Mouse (Mus musculus): ENCODE data around the gene Col28a1. TPM values are rescaled to one million over a fixed set of nuclear protein-coding genes. Genes with fewer than 3 reads are reported as not detected.

Gene Col28a1
- polyA plus RNA-seq, 1 experiment from 2014 or later = 0.07 TPM

DNA sequence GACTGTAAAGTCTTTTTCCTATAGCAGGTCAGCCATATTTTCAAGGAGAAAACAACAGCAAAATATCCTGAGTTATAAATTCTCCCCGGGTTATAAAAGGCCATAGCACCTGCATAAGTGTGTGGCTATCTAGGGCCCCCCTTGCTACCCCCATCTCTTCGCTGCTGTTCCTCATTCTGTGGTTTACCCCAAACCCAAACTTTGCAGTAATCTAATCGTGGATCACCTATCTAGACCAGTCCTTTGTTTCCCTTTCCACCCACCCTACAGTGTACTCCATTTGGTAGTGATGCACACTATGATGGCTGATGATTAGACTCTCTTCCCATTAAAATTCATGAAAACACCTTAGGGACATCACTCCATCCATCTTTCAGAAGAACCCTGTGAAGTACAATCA, 125.3 kb downstream of the Col28a1 start:
- 25% methylated on average over 3 of the region's 3 CpGs for WGBS (ENCODE audit: insufficient replicate concordance)
- H3K27ac ChIP-seq (ENCODE audit: low read length) = no peak overlapping the region
- no peaks in the 10 kb centered on the region for H3K4me1 ChIP-seq (ENCODE audit: control insufficient read depth, low read depth, low read length)
- no peak overlapping the region for H3K4me3 ChIP-seq (ENCODE audit: low read depth, low read length)
- H3K36me3 ChIP-seq (ENCODE audit: control insufficient read depth, insufficient read depth) = no peaks in the 10 kb centered on the region
- H3K4me2 ChIP-seq (ENCODE audit: low read depth, low read length) = no peak overlapping the region
- no peak for ATAC-seq (ENCODE audit: low read depth)
- no peaks in the 10 kb centered on the region for H3K27me3 ChIP-seq (ENCODE audit: control insufficient read depth, insufficient read depth, low read depth, low read length)
- no peak overlapping the region for H3K9ac ChIP-seq (ENCODE audit: low read depth, low read length)
- H3K9me3 ChIP-seq (replicated peaks; ENCODE audit: control insufficient read depth, low read length) = no peaks in the 10 kb centered on the region

DNA sequence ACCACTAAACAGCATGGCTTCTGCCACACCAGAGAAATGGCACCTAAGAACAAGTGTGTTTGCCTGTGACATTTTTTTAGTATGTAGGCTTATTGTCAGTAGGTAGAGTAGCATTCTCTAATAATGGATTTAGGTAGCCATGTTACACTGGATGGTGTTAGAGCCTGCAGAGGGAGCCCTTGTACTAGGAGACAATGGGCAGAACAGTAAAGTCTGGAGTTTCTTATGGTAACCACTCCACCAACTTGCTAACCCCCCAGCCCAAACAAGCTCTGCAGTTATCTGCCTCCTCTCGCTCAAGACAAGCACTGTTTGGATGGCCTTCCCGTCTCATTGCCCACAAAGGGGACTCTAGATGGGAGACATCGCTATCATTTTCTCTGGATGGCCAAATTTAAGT, 126.2 kb downstream of the Col28a1 start:
- Histone ChIP-seq H3K4me2 (ENCODE audit: low read depth, low read length) (no peak overlapping the region), H3K4me3 (ENCODE audit: low read depth, low read length) (no peak overlapping the region), H3K27me3 (ENCODE audit: control insufficient read depth, insufficient read depth, low read depth, low read length) (no peaks in the 10 kb centered on the region), H3K9ac (ENCODE audit: low read depth, low read length) (no peak overlapping the region), H3K9me3 (replicated peaks; ENCODE audit: control insufficient read depth, low read length) (no peaks in the 10 kb centered on the region), H3K36me3 (ENCODE audit: control insufficient read depth, insufficient read depth) (no peaks in the 10 kb centered on the region), H3K27ac (ENCODE audit: low read length) (no peak overlapping the region), H3K4me1 (ENCODE audit: control insufficient read depth, low read depth, low read length) (no peaks in the 10 kb centered on the region)
- no peak for ATAC-seq (ENCODE audit: low read depth)
- 42% methylated on average over 3 of the region's 3 CpGs for WGBS (ENCODE audit: insufficient replicate concordance)

DNA sequence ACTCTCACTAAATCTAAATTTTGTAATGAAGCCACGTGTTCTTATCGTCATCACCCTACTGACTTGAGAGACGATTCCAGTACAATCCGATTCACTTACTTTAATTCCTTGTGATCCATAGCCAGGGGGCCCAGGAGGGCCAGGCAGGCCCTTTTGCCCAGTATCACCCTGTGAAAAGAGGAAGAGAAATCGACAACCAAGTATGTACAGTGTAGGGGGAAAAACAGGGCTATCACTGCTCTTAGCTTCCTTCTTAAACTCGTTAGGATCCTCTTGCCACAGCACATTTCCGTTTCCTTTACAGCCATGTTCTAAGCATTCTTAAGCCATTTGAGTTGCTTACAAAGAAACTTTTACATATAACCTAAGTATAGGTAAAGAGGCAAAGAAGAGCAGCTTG, 133.2 kb downstream of the Col28a1 start:
- H3K4me3 ChIP-seq (ENCODE audit: low read depth, low read length) = no peak overlapping the region
- H3K36me3 ChIP-seq (ENCODE audit: control insufficient read depth, insufficient read depth) = no peaks in the 10 kb centered on the region
- no peaks in the 10 kb centered on the region for H3K27me3 ChIP-seq (ENCODE audit: control insufficient read depth, insufficient read depth, low read depth, low read length)
- no peak overlapping the region for H3K4me2 ChIP-seq (ENCODE audit: low read depth, low read length)
- 58% methylated on average over 7 of the region's 7 CpGs for WGBS (ENCODE audit: insufficient replicate concordance)
- no peaks in the 10 kb centered on the region for H3K9me3 ChIP-seq (replicated peaks; ENCODE audit: control insufficient read depth, low read length)
- H3K9ac ChIP-seq (ENCODE audit: low read depth, low read length) = no peak overlapping the region
- H3K4me1 ChIP-seq (ENCODE audit: control insufficient read depth, low read depth, low read length) = no peaks in the 10 kb centered on the region
- no peak for ATAC-seq (ENCODE audit: low read depth)
- no peak overlapping the region for H3K27ac ChIP-seq (ENCODE audit: low read length)

DNA sequence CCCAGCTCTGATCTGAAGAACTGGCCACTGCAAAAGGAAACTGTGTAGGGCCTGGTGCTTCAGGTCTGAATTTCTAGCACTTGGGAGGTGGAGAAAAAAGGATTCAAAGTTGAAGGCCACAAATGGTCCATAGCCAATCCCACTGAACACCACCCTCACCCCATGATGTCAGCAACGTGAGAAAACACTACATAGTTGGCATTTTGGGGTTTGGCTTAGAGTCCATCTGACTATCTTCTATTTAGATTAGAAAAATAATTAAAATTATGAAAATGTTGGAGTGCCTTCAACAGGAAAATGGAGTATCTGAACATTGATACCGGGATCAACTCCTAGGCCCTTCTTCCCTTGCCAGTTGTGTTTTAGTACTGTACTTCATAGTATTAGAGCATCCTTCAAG, 144.2 kb downstream of the Col28a1 start:
- no peaks in the 10 kb centered on the region for H3K36me3 ChIP-seq (ENCODE audit: control insufficient read depth, insufficient read depth)
- no peak overlapping the region for H3K4me2 ChIP-seq (ENCODE audit: low read depth, low read length)
- ATAC-seq (ENCODE audit: low read depth) = no peak
- no peaks in the 10 kb centered on the region for H3K4me1 ChIP-seq (ENCODE audit: control insufficient read depth, low read depth, low read length)
- no peaks in the 10 kb centered on the region for H3K9me3 ChIP-seq (replicated peaks; ENCODE audit: control insufficient read depth, low read length)
- H3K9ac ChIP-seq (ENCODE audit: low read depth, low read length) = no peak overlapping the region
- H3K4me3 ChIP-seq (ENCODE audit: low read depth, low read length) = no peak overlapping the region
- 51% methylated on average over 2 of the region's 2 CpGs for WGBS (ENCODE audit: insufficient replicate concordance)
- no peak overlapping the region for H3K27ac ChIP-seq (ENCODE audit: low read length)
- no peaks in the 10 kb centered on the region for H3K27me3 ChIP-seq (ENCODE audit: control insufficient read depth, insufficient read depth, low read depth, low read length)

DNA sequence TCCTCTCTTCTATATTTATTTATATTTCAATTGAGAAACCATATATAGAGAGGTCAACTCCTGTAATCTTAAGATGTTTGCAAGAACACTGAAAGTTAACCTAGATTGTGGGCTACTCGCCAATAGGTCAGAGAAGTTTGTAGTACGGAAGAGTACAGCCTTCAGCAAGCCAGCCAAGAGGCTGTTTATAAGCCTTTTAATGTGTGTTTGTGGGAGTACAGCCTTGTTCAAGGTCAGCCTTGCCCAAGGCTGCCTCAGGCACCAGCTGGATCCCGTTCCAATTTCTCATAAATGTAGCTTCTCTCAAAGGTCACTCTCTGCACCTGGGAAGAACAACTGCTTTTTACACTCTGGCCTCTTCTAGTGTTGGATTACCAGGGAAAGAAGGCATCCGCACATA, 146.0 kb downstream of the Col28a1 start:
- H3K4me2 ChIP-seq (ENCODE audit: low read depth, low read length) = no peak overlapping the region
- WGBS (ENCODE audit: insufficient replicate concordance) = 46% methylated on average over 4 of the region's 4 CpGs
- no peaks in the 10 kb centered on the region for H3K9me3 ChIP-seq (replicated peaks; ENCODE audit: control insufficient read depth, low read length)
- no peak overlapping the region for H3K4me3 ChIP-seq (ENCODE audit: low read depth, low read length)
- no peaks in the 10 kb centered on the region for H3K27me3 ChIP-seq (ENCODE audit: control insufficient read depth, insufficient read depth, low read depth, low read length)
- no peaks in the 10 kb centered on the region for H3K36me3 ChIP-seq (ENCODE audit: control insufficient read depth, insufficient read depth)
- no peaks in the 10 kb centered on the region for H3K4me1 ChIP-seq (ENCODE audit: control insufficient read depth, low read depth, low read length)
- no peak overlapping the region for H3K9ac ChIP-seq (ENCODE audit: low read depth, low read length)
- ATAC-seq (ENCODE audit: low read depth) = no peak
- H3K27ac ChIP-seq (ENCODE audit: low read length) = no peak overlapping the region

DNA sequence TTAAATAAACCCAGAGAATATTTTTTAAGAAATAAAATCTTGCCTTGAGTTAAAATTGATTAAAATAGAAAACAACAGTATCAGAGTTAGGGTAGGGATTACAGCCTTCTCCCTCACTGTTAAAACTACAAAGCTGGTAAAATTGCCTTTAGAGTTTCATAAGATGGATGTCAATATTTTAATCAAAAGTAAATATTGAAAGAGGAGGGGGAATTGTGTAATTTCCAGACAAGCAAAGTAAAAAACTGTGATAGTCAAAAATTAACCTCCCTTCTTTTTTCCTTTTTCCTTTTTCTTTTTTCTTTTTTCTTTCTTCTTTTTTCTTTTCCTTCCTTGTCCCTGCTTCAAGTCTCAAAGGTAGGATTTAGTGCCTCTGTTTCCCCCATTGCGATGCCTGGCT, 146.6 kb downstream of the Col28a1 start:
- no peak overlapping the region for H3K9ac ChIP-seq (ENCODE audit: low read depth, low read length)
- ATAC-seq (ENCODE audit: low read depth) = no peak
- H3K27me3 ChIP-seq (ENCODE audit: control insufficient read depth, insufficient read depth, low read depth, low read length) = no peaks in the 10 kb centered on the region
- no peak overlapping the region for H3K4me3 ChIP-seq (ENCODE audit: low read depth, low read length)
- WGBS (ENCODE audit: insufficient replicate concordance) = 43% methylated on average over 1 of the region's 1 CpGs
- H3K4me2 ChIP-seq (ENCODE audit: low read depth, low read length) = no peak overlapping the region
- no peaks in the 10 kb centered on the region for H3K9me3 ChIP-seq (replicated peaks; ENCODE audit: control insufficient read depth, low read length)
- H3K36me3 ChIP-seq (ENCODE audit: control insufficient read depth, insufficient read depth) = no peaks in the 10 kb centered on the region
- H3K4me1 ChIP-seq (ENCODE audit: control insufficient read depth, low read depth, low read length) = no peaks in the 10 kb centered on the region
- no peak overlapping the region for H3K27ac ChIP-seq (ENCODE audit: low read length)

DNA sequence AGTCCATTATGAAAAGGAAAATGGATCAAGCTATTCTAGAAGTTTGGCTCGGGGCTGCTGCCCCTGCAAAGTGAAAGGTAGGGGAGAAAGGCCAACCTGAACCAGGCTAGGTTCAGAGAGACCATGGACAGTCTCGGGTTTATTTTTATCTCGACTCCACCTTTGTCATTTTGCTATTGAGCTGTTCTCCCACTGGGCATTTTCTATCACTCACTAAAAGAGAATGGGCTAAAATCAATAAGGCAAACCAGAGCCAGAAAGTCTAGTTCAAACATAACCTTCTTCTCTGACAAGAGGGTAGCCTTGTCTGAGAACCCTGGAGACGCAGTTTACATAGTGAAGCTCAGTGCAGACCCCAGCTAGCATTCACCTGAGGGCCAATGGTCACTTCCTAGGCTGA, 163.7 kb downstream of the Col28a1 start:
- Histone ChIP-seq H3K27ac (ENCODE audit: low read length) (no peak overlapping the region), H3K9ac (ENCODE audit: low read depth, low read length) (no peak overlapping the region), H3K4me1 (ENCODE audit: control insufficient read depth, low read depth, low read length) (no peaks in the 10 kb centered on the region), H3K4me3 (ENCODE audit: low read depth, low read length) (no peak overlapping the region), H3K4me2 (ENCODE audit: low read depth, low read length) (no peak overlapping the region; the same call in 1 of the 2 replicates), H3K36me3 (ENCODE audit: control insufficient read depth, insufficient read depth) (no peaks in the 10 kb centered on the region), H3K9me3 (replicated peaks; ENCODE audit: control insufficient read depth, low read length) (no peaks in the 10 kb centered on the region), H3K27me3 (ENCODE audit: control insufficient read depth, insufficient read depth, low read depth, low read length) (no peaks in the 10 kb centered on the region)
- WGBS (ENCODE audit: insufficient replicate concordance) = 44% methylated on average over 4 of the region's 4 CpGs
- ATAC-seq (ENCODE audit: low read depth) = no peak; the same call in 1 of the 2 replicates

DNA sequence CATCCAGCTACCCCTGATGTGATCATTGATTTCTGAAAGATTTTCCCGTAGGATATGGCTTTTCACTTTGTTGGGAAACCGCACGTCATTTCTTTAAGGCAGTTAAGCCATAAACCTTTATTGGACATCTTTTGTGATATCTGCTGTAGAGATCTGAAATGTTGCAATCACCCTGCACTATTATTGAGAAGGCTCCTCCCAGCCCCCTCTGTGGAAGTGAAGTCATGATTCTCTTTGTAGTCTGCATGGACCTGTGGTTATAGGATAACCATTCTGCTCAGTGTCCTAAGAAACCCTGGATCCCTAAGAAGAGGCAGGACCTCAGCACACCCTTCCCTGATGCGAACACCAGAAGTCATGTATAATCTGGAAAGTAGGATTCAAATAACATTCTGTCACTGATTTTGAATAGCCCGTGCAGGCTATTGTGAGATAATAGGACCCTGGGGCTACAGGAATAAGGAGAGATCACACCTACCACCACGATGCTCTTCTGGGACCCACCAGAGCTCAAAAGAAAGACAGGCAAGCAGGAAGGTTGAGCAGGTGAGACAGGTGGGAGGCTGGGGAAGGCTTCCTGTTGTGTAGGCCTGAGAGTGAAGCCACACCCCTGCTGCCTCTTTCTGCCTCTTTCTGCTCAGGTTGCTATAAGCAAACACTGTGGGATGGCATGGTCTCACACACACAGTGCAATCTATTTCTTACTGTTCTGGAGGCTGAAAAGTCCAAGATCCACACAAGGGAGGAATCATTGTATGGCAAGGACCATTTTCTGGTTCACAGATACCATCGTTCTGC, 166.9 kb downstream of the Col28a1 start:
- H3K9ac ChIP-seq (ENCODE audit: low read depth, low read length) = no peak overlapping the region
- H3K27ac ChIP-seq (ENCODE audit: low read length) = no peak overlapping the region
- no peaks in the 10 kb centered on the region for H3K9me3 ChIP-seq (replicated peaks; ENCODE audit: control insufficient read depth, low read length)
- H3K4me1 ChIP-seq (ENCODE audit: control insufficient read depth, low read depth, low read length) = no peaks in the 10 kb centered on the region
- ATAC-seq (ENCODE audit: low read depth) = no peak
- 70% methylated on average over 7 of the region's 7 CpGs for WGBS (ENCODE audit: insufficient replicate concordance)
- H3K4me2 ChIP-seq (ENCODE audit: low read depth, low read length) = no peak overlapping the region
- no peaks in the 10 kb centered on the region for H3K27me3 ChIP-seq (ENCODE audit: control insufficient read depth, insufficient read depth, low read depth, low read length)
- H3K36me3 ChIP-seq (ENCODE audit: control insufficient read depth, insufficient read depth) = no peaks in the 10 kb centered on the region
- no peak overlapping the region for H3K4me3 ChIP-seq (ENCODE audit: low read depth, low read length)

DNA sequence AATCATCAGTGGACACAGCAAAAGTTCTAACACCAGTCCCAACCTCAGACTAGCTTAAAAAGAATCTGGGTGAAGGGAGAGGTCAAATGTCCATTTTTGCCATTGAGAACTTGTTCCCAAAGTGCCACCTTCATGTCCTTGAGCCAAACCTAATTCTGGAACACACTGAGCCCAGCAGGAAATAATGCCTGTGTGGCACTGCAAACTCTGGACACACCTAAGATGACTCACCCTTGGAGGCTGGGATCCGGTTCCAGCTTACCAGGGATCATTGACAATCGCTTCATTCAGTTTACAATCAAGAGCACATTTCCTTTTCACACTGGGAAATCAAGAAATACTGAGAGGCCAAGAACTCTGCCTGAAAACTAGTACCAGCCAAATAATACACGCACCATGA, 168.9 kb downstream of the Col28a1 start:
- Histone ChIP-seq H3K9ac (ENCODE audit: low read depth, low read length) (no peak overlapping the region), H3K4me3 (ENCODE audit: low read depth, low read length) (no peak overlapping the region), H3K9me3 (replicated peaks; ENCODE audit: control insufficient read depth, low read length) (no peaks in the 10 kb centered on the region), H3K27me3 (ENCODE audit: control insufficient read depth, insufficient read depth, low read depth, low read length) (no peaks in the 10 kb centered on the region), H3K4me1 (ENCODE audit: control insufficient read depth, low read depth, low read length) (no peaks in the 10 kb centered on the region), H3K36me3 (ENCODE audit: control insufficient read depth, insufficient read depth) (no peaks in the 10 kb centered on the region), H3K4me2 (ENCODE audit: low read depth, low read length) (no peak overlapping the region), H3K27ac (ENCODE audit: low read length) (no peak overlapping the region)
- ATAC-seq (ENCODE audit: low read depth) = no peak
- 49% methylated on average over 3 of the region's 3 CpGs for WGBS (ENCODE audit: insufficient replicate concordance)
